Mouse (Mus musculus) megakaryocyte-erythroid progenitor cell, adult 5 weeks (primary cell): ENCODE results near the gene Thbs3. TPM values are rescaled to one million over a fixed set of nuclear protein-coding genes. Genes with fewer than 3 reads are reported as not detected.

Experiments used
- polyA plus RNA-seq: library from polyadenylated mRNA; stranded (reverse); fragments of >175 nt; gene quantifications from 2 replicates; pipeline ENCODE4 v1.2.3, GENCODE M21; 2012

Gene Thbs3
- polyA plus RNA-seq = 0.61 and 2.0 TPM in 2 replicates

GRCm38 (mm10) chr3:89214681-89215411, at the start of gene Thbs3:
Thbs3 (plus strand) TSS chr3:89215180.

GRCm38 (mm10) chr3:89177242-89178106, 37.5 kb upstream of the Thbs3 start, which contains the start of gene Scamp3:
Scamp3 (plus strand) TSS chr3:89177473.

GRCm38 (mm10) chr3:89183058-89183958, 31.7 kb upstream of the Thbs3 start, which contains the start of gene Fam189b:
Fam189b (plus strand) TSS chr3:89183143.

GRCm38 (mm10) chr3:89202253-89203141, 12.5 kb upstream of the Thbs3 start, which contains the start of gene Gba:
Gba (plus strand) TSS chr3:89202928.

GRCm38 (mm10) chr3:89226900-89227299, 11.9 kb downstream of the Thbs3 start, which contains the start of gene Mtx1:
Mtx1 (minus strand) TSS chr3:89227088.

GRCm38 (mm10) chr3:89228836-89229235, 13.9 kb downstream of the Thbs3 start, which contains the start of gene Muc1:
Muc1 (plus strand) TSS chr3:89229057.

GRCm38 (mm10) chr3:89245688-89246171, 30.8 kb downstream of the Thbs3 start, which contains the start of gene Krtcap2:
Krtcap2 (plus strand) TSS chr3:89245966.

GRCm38 (mm10) chr3:89246261-89247100, 31.5 kb downstream of the Thbs3 start, which contains the start of gene Trim46:
Trim46 (minus strand) TSS chr3:89246309.

GRCm38 (mm10) chr3:89259076-89259475, 44.1 kb downstream of the Thbs3 start, which contains the start of gene Dpm3:
Dpm3 (plus strand) TSS chr3:89259358.

GRCm38 (mm10) chr3:89270051-89270755, 55.2 kb downstream of the Thbs3 start, which contains the start of gene Slc50a1:
Slc50a1 (minus strand) TSS chr3:89270570.

Other genes with a start within 250 kb of the Thbs3 start
- 33.6 and 37.2 TPM in 2 replicates for gene Rusc1, start 121.9 kb upstream of the Thbs3 start, polyA plus RNA-seq
- gene Gm43738, start 114.1 kb upstream of the Thbs3 start, polyA plus RNA-seq = 1.0 and 1.1 TPM in 2 replicates
- gene Fdps, start 113.2 kb upstream of the Thbs3 start, polyA plus RNA-seq = 5.8 and 10.1 TPM in 2 replicates
- gene Pklr, start 79.0 kb upstream of the Thbs3 start, polyA plus RNA-seq = 27.8 and 36.5 TPM in 2 replicates
- 1.8 and 2.5 TPM in 2 replicates for gene Hcn3, start 55.0 kb upstream of the Thbs3 start, polyA plus RNA-seq
- gene Clk2, start 50.4 kb upstream of the Thbs3 start, polyA plus RNA-seq = 49.2 and 71.4 TPM in 2 replicates
- 366 and 382 TPM in 2 replicates for gene Scamp3, start 37.7 kb upstream of the Thbs3 start, polyA plus RNA-seq
- 253 and 287 TPM in 2 replicates for gene Fam189b, start 32.0 kb upstream of the Thbs3 start, polyA plus RNA-seq
- 9.8 and 12.3 TPM in 2 replicates for gene Gba, start 12.3 kb upstream of the Thbs3 start, polyA plus RNA-seq
- 318 and 336 TPM in 2 replicates for gene Mtx1, start 11.9 kb downstream of the Thbs3 start, polyA plus RNA-seq
- 0.56 and 0.64 TPM in 2 replicates for gene Muc1, start 13.9 kb downstream of the Thbs3 start, polyA plus RNA-seq
- 235 and 304 TPM in 2 replicates for gene Krtcap2, start 30.8 kb downstream of the Thbs3 start, polyA plus RNA-seq
- 9.2 and 11.3 TPM in 2 replicates for gene Trim46, start 31.1 kb downstream of the Thbs3 start, polyA plus RNA-seq
- 448 and 506 TPM in 2 replicates for gene Dpm3, start 44.2 kb downstream of the Thbs3 start, polyA plus RNA-seq
- gene Slc50a1, start 55.4 kb downstream of the Thbs3 start, polyA plus RNA-seq = 12.7 and 16.4 TPM in 2 replicates
- gene Efna1, start 66.0 kb downstream of the Thbs3 start, polyA plus RNA-seq = not detected in 2 replicates
- gene Efna3, start 107.8 kb downstream of the Thbs3 start, polyA plus RNA-seq = 0.83 and 0.91 TPM in 2 replicates
- 3.1 and 4.1 TPM in 2 replicates for gene Efna4, start 122.8 kb downstream of the Thbs3 start, polyA plus RNA-seq
- gene Adam15, start 134.8 kb downstream of the Thbs3 start, polyA plus RNA-seq = 195 and 256 TPM in 2 replicates
- gene Dcst2, start 146.8 kb downstream of the Thbs3 start, polyA plus RNA-seq = not detected in 2 replicates
- not detected in 2 replicates for gene Dcst1, start 150.1 kb downstream of the Thbs3 start, polyA plus RNA-seq
- 42.9 and 63.7 TPM in 2 replicates for gene Zbtb7b, start 179.6 kb downstream of the Thbs3 start, polyA plus RNA-seq
- gene Lenep, start 187.6 kb downstream of the Thbs3 start, polyA plus RNA-seq = 0.05 and 0.10 TPM in 2 replicates
- gene Flad1, start 196.7 kb downstream of the Thbs3 start, polyA plus RNA-seq = 17.5 and 17.9 TPM in 2 replicates
- gene Cks1b, start 203.2 kb downstream of the Thbs3 start, polyA plus RNA-seq = 66.6 and 73.2 TPM in 2 replicates
- gene Shc1, start 203.3 kb downstream of the Thbs3 start, polyA plus RNA-seq = 117 and 151 TPM in 2 replicates
- gene Pygo2, start 215.0 kb downstream of the Thbs3 start, polyA plus RNA-seq = 111 and 155 TPM in 2 replicates
- gene Pbxip1, start 221.5 kb downstream of the Thbs3 start, polyA plus RNA-seq = 18.0 and 19.0 TPM in 2 replicates
- 9.1 and 14.1 TPM in 2 replicates for gene Pmvk, start 239.4 kb downstream of the Thbs3 start, polyA plus RNA-seq